Mouse (Mus musculus) megakaryocyte, adult 5-6 weeks (primary cell): ENCODE data around the gene Camk2g. TPM values are rescaled to one million over a fixed set of nuclear protein-coding genes. Genes with fewer than 3 reads are reported as not detected.

Experiments used
- ATAC-seq: 2 replicates; pipeline ENCODE4 v1.8.0; 2016; ENCODE audit warnings: mild to moderate bottlenecking, inconsistent platforms; ENCODE audit not compliant: poor library complexity, severe bottlenecking
- total RNA-seq, 2 experiments: library from RNA; stranded (forward) in 1 of 2; stranded (reverse) in 1 of 2; fragments of 153-499, 151-499 nt in 1 of 2; fragments of 221-1000, 200-1000 nt in 1 of 2; gene quantifications; 2 replicates each; pipeline versions ENCODE4 v1.2.3 to v1.2.4; 2015 to 2017

Gene Camk2g
- total RNA-seq, 2 experiments from 2014 or later: 24.0 to 61.1 TPM

- no peak for ATAC-seq
These were observed 47.0 kb downstream of the Camk2g start for GRCm38 (mm10) chr14:20746935-20747334.

GRCm38 (mm10) chr14:20743614-20744013 is 50.3 kb downstream of the Camk2g start:
- ATAC-seq: no peak

GRCm38 (mm10) chr14:20741301-20741700 is 52.6 kb downstream of the Camk2g start:
- ATAC-seq: no peak

- no peak for ATAC-seq
These were observed 55.4 kb downstream of the Camk2g start for GRCm38 (mm10) chr14:20738511-20738910.

- peak; percentile 49 for ATAC-seq
These were observed 56.6 kb downstream of the Camk2g start for GRCm38 (mm10) chr14:20737306-20737705.

GRCm38 (mm10) chr14:20735892-20736390 is 57.9 kb downstream of the Camk2g start:
- ATAC-seq: no peak

- no peak for ATAC-seq
These were observed 58.8 kb downstream of the Camk2g start for GRCm38 (mm10) chr14:20735052-20735451.

- peak; percentile 93 for ATAC-seq
These were observed 59.7 kb downstream of the Camk2g start, which contains the start of gene Ndst2 for GRCm38 (mm10) chr14:20733952-20734774. Gene Ndst2 (minus strand): TSS chr14:20734562.

- ATAC-seq: 0 out of 2 replicates have a peak, but pooled peaks have one; percentile 13
These were observed 60.6 kb downstream of the Camk2g start for GRCm38 (mm10) chr14:20733041-20733951.

- peak; percentile 47 for ATAC-seq
These were observed 62.9 kb downstream of the Camk2g start for GRCm38 (mm10) chr14:20730853-20731602.

- ATAC-seq: no peak
These were observed 64.0 kb downstream of the Camk2g start for GRCm38 (mm10) chr14:20729871-20730270.

- ATAC-seq: no peak
These were observed 68.1 kb downstream of the Camk2g start for GRCm38 (mm10) chr14:20725660-20726339.

- peak; percentile 54 for ATAC-seq
These were observed 69.8 kb downstream of the Camk2g start for GRCm38 (mm10) chr14:20724043-20724442.

- no peak for ATAC-seq
These were observed 70.9 kb downstream of the Camk2g start for GRCm38 (mm10) chr14:20723006-20723405.

GRCm38 (mm10) chr14:20721371-20721770 is 72.5 kb downstream of the Camk2g start:
- no peak for ATAC-seq

- ATAC-seq: no peak
These were observed 74.1 kb downstream of the Camk2g start for GRCm38 (mm10) chr14:20719767-20720166.

GRCm38 (mm10) chr14:20718443-20718842 is 75.4 kb downstream of the Camk2g start:
- ATAC-seq: no peak

- no peak for ATAC-seq
These were observed 80.1 kb downstream of the Camk2g start for GRCm38 (mm10) chr14:20713832-20714231.

GRCm38 (mm10) chr14:20708239-20708638 is 85.6 kb downstream of the Camk2g start:
- ATAC-seq: no peak
